Mouse (Mus musculus) stomach, postnatal 0 days (tissue): Measurements from ENCODE around the gene Itga1. TPM values are rescaled to one million over a fixed set of nuclear protein-coding genes. Genes with fewer than 3 reads are reported as not detected.

Experiments used
- ATAC-seq: fragments of 200-750 bp; cut with Nextera tagmentation; 2 replicates; pipeline ENCODE4 v1.8.0; 2017; ENCODE audit not compliant: low FRiP score, low TSS enrichment
- DNase-seq: peaks from one replicate; pipeline ENCODE4 v3.0.0-alpha.2; 2016; ENCODE audit warnings: low spot score
- H3K27ac ChIP-seq: fragments of 300-500 bp; sonication (generic); replicated peaks from 2 replicates; pipeline ENCODE4 v1.5.1; 2014; ENCODE audit warnings: mild to moderate bottlenecking, control low read depth
- H3K27me3 ChIP-seq: fragments of 300-500 bp; sonication (generic); 2 replicates; pipeline ENCODE4 v1.6.1; 2014; ENCODE audit warnings: low read length; ENCODE audit not compliant: control insufficient read depth, insufficient read depth
- H3K36me3 ChIP-seq: fragments of 300-500 bp; sonication (generic); 2 replicates; pipeline ENCODE4 v1.6.1; 2014; ENCODE audit warnings: low read length, mixed read lengths; ENCODE audit not compliant: control insufficient read depth, insufficient read depth
- H3K4me1 ChIP-seq: fragments of 300-500 bp; sonication (generic); replicated peaks from 2 replicates; pipeline ENCODE4 v1.6.1; 2014; ENCODE audit warnings: antibody characterized with exemption; ENCODE audit not compliant: control insufficient read depth, insufficient read depth
- H3K4me2 ChIP-seq: fragments of 300-500 bp; sonication (generic); replicated peaks from 2 replicates; pipeline ENCODE4 v1.6.1; 2014; ENCODE audit warnings: low read depth, mild to moderate bottlenecking, control low read depth, moderate library complexity
- H3K4me3 ChIP-seq: fragments of 300-500 bp; sonication (generic); 2 replicates; pipeline ENCODE4 v1.5.1; 2014; ENCODE audit warnings: low read depth, low read length, control low read depth
- H3K9ac ChIP-seq: fragments of 300-500 bp; sonication (generic); 2 replicates; pipeline ENCODE4 v1.6.1; 2014; ENCODE audit warnings: mild to moderate bottlenecking, low read length, control low read depth, mixed read lengths
- H3K9me3 ChIP-seq: fragments of 300-500 bp; sonication (generic); 2 replicates; pipeline ENCODE4 v1.6.1; 2016; ENCODE audit warnings: low read length; ENCODE audit not compliant: control insufficient read depth
- CTCF ChIP-seq: IDR thresholded peaks from 2 replicates; pipeline ENCODE4 v1.5.1; 2016; ENCODE audit warnings: antibody characterized with exemption, low read depth, mild to moderate bottlenecking, moderate library complexity
- EP300 ChIP-seq: optimal IDR thresholded peaks from 2 replicates; pipeline ENCODE3; 2016; ENCODE audit warnings: antibody characterized with exemption
- WGBS: fragments of 180-500 bp; shearing (Covaris S2); extraction: QIAGEN DNeasy Blood & Tissue Kit; methylation state at CpG from one replicate; pipeline ENCODE4 v1.1.7; 2014; 5-methylcytosine and 5-hydroxymethylcytosine counted together
- polyA plus RNA-seq: library from polyadenylated mRNA; unstranded; fragments of >200 nt; fragmentation: Nextera tagmentation; extraction: Ambion mirVana; gene quantifications from 2 replicates; pipeline ENCODE4 v1.2.1, GENCODE M21; 2015

The Itga1 gene
- polyA plus RNA-seq, 1 experiment from 2014 or later, result 18.4 TPM

- peaks cover 2% of the 10 kb centered on the region; the same call in 1 of the 2 replicates for H3K4me1 ChIP-seq
- H3K4me2 ChIP-seq, result 0 out of 2 replicates have a peak overlapping the region, but pooled peaks have one; percentile 14
- TF ChIP-seq CTCF, result no peak
- TF ChIP-seq EP300, result no peak
- ATAC-seq, result peak; percentile 77; the same call in 1 of the 2 replicates
- no peaks in the 10 kb centered on the region for H3K27me3 ChIP-seq
- DNase-seq, result peak; percentile 38
- H3K9ac ChIP-seq, result no peak overlapping the region
- no peaks in the 10 kb centered on the region for H3K9me3 ChIP-seq
- no peaks in the 10 kb centered on the region for H3K36me3 ChIP-seq
- no peak overlapping the region for H3K27ac ChIP-seq
- H3K4me3 ChIP-seq, result no peak overlapping the region
- WGBS, result 24% methylated on average over 9 of the region's 9 CpGs
Measured at GRCm38 (mm10) chr13:114923331-114923730, 178.4 kb downstream of the Itga1 start.

GRCm38 (mm10) chr13:114915767-114916166, 186.0 kb downstream of the Itga1 start:
- TF ChIP-seq CTCF, result no peak
- TF ChIP-seq EP300, result no peak
- Histone ChIP-seq H3K27me3 (no peaks in the 10 kb centered on the region), H3K36me3 (no peaks in the 10 kb centered on the region), H3K4me2 (no peak overlapping the region), H3K4me3 (no peak overlapping the region), H3K9ac (no peak overlapping the region), H3K9me3 (no peaks in the 10 kb centered on the region), H3K4me1 (no peaks in the 10 kb centered on the region), H3K27ac (no peak overlapping the region)
- no peak for DNase-seq
- WGBS, result 49% methylated on average over 5 of the region's 5 CpGs
- ATAC-seq, result no peak

DNA sequence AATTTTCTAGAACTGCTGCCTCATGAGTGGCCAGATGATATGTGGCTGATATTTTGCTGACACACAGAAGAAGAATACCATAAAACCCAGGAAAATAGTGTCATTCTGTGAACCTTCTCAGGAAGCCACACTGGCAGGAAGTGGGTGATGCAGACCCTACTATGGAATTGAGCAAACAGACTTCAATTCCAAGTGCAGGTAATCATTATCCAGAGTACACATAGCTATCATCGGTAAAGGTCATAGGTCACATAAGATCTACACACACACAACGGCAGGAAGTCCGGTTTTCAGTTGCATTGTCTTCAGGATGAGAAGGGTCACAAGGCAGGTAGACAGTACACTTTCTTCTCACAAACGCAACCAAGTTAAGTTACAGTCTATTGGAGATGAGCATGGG, 186.8 kb downstream of the Itga1 start:
- Histone ChIP-seq H3K4me3 (no peak overlapping the region), H3K27me3 (no peaks in the 10 kb centered on the region), H3K4me2 (no peak overlapping the region), H3K27ac (no peak overlapping the region; the same call in 1 of the 2 replicates), H3K36me3 (no peaks in the 10 kb centered on the region), H3K9me3 (no peaks in the 10 kb centered on the region), H3K4me1 (no peaks in the 10 kb centered on the region), H3K9ac (no peak overlapping the region)
- 34% methylated on average over 4 of the region's 4 CpGs for WGBS
- 0 out of 2 replicates have a peak, but pooled peaks have one; percentile 29 for ATAC-seq
- TF ChIP-seq EP300, result no peak
- no peak for TF ChIP-seq CTCF
- DNase-seq, result no peak

GRCm38 (mm10) chr13:114914559-114914958, 187.2 kb downstream of the Itga1 start:
- TF ChIP-seq CTCF (no peak), EP300 (no peak)
- Histone ChIP-seq H3K36me3 (no peaks in the 10 kb centered on the region), H3K9ac (no peak overlapping the region), H3K27me3 (no peaks in the 10 kb centered on the region), H3K27ac (no peak overlapping the region; the same call in 1 of the 2 replicates), H3K4me1 (no peaks in the 10 kb centered on the region), H3K9me3 (no peaks in the 10 kb centered on the region), H3K4me3 (no peak overlapping the region), H3K4me2 (no peak overlapping the region)
- DNase-seq (no peak), ATAC-seq (peak; percentile 60; the same call in 1 of the 2 replicates)
- WGBS, result 70% methylated on average over 4 of the region's 4 CpGs

DNA sequence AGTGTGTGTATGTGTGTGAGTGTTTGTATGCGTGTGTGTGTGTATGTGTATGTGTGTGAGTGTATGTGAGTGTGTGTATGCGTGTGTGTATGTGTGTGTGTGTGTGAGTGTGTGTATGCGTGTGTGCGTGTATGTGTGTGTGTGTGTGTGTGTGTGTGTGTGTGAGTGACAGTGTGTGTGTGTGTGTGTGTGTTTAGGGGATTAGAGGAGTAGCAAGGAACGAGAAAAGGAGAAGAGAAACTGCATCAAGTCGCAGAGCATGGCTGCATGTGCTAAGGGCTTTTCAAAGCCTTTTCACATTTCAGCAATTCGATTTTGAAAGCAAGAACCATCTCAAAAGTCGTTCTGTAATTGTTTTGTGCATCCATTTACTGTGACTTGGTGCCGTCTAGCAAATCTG, 191.1 kb downstream of the Itga1 start:
- Histone ChIP-seq H3K27ac (no peak overlapping the region), H3K9me3 (no peaks in the 10 kb centered on the region), H3K36me3 (no peaks in the 10 kb centered on the region), H3K27me3 (no peaks in the 10 kb centered on the region), H3K4me2 (no peak overlapping the region), H3K4me3 (no peak overlapping the region), H3K4me1 (no peaks in the 10 kb centered on the region), H3K9ac (no peak overlapping the region)
- DNase-seq (no peak), ATAC-seq (no peak)
- 79% methylated on average over 9 of the region's 9 CpGs for WGBS
- TF ChIP-seq CTCF (no peak), EP300 (no peak)

DNA sequence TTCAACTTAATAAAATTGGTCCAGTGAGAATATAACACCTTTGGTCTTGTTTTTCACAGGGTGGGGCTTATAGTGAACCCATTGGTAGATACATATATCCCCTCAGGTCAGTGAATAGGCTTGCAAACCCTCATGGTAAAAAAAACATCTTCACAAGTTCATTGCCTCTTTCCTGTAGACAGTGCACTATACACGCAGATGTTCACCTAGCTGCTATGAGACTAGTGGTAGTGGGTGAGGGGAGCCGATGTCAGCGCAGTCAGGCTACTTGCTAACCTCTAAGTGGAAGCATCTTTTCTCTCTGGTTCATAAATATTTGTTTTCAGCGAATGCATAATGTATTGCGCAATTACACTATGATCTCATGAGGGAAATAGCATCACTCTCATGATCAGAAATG, 192.2 kb downstream of the Itga1 start:
- Histone ChIP-seq H3K4me3 (no peak overlapping the region), H3K4me2 (no peak overlapping the region), H3K27me3 (no peaks in the 10 kb centered on the region), H3K9me3 (no peaks in the 10 kb centered on the region), H3K36me3 (no peaks in the 10 kb centered on the region), H3K9ac (no peak overlapping the region), H3K4me1 (no peaks in the 10 kb centered on the region), H3K27ac (no peak overlapping the region)
- ATAC-seq, result no peak
- DNase-seq, result no peak
- TF ChIP-seq CTCF (no peak), EP300 (no peak)
- 86% methylated on average over 5 of the region's 5 CpGs for WGBS
